Mouse (Mus musculus) forebrain, embryonic 16.5 days (tissue): Measurements from ENCODE around the gene 1700042G07Rik. TPM values are rescaled to one million over a fixed set of nuclear protein-coding genes. Genes with fewer than 3 reads are reported as not detected.

Experiments
- ATAC-seq: fragments of 200-750 bp; cut with Nextera tagmentation; 2 replicates; pipeline ENCODE4 v1.8.0; 2017; ENCODE audit warnings: mild to moderate bottlenecking, moderate library complexity
- H3K27ac ChIP-seq: fragments of 300-500 bp; sonication (generic); 2 replicates; pipeline ENCODE4 v1.5.1; 2014; ENCODE audit warnings: low read length, control low read depth
- H3K27me3 ChIP-seq: fragments of 300-500 bp; sonication (generic); replicated peaks from 2 replicates; pipeline ENCODE4 v1.6.1; 2014; ENCODE audit warnings: low read length; ENCODE audit not compliant: control insufficient read depth, insufficient read depth
- H3K36me3 ChIP-seq: fragments of 300-500 bp; sonication (generic); 2 replicates; pipeline ENCODE4 v1.6.1; 2014; ENCODE audit not compliant: control insufficient read depth, insufficient read depth
- H3K4me1 ChIP-seq: fragments of 300-500 bp; sonication (generic); replicated peaks from 2 replicates; pipeline ENCODE4 v1.6.1; 2014; ENCODE audit warnings: low read length; ENCODE audit not compliant: control insufficient read depth, insufficient read depth
- H3K4me2 ChIP-seq: fragments of 300-500 bp; sonication (generic); 2 replicates; pipeline ENCODE4 v1.6.1; 2014; ENCODE audit warnings: mild to moderate bottlenecking, low read length, control low read depth
- H3K4me3 ChIP-seq: fragments of 300-500 bp; sonication (generic); replicated peaks from 2 replicates; pipeline ENCODE4 v1.5.1; 2014; ENCODE audit warnings: mild to moderate bottlenecking, low read length, control low read depth
- H3K9ac ChIP-seq: fragments of 300-500 bp; sonication (generic); replicated peaks from 2 replicates; pipeline ENCODE4 v1.6.1; 2014; ENCODE audit warnings: low read depth, low read length, control low read depth
- H3K9me3 ChIP-seq: fragments of 300-500 bp; sonication (generic); 2 replicates; pipeline ENCODE4 v1.6.1; 2016; ENCODE audit warnings: low read length; ENCODE audit not compliant: control insufficient read depth
- WGBS: fragments of 180-500 bp; shearing (Covaris S2); extraction: QIAGEN DNeasy Blood & Tissue Kit; methylation state at CpG from one replicate; pipeline ENCODE4 v1.1.7; 2014; 5-methylcytosine and 5-hydroxymethylcytosine counted together
- polyA plus RNA-seq: library from polyadenylated mRNA; unstranded; fragments of >200 nt; fragmentation: Nextera tagmentation; extraction: Ambion mirVana; gene quantifications from 2 replicates; pipeline ENCODE4 v1.2.1, GENCODE M21; 2015

Gene 1700042G07Rik
- polyA plus RNA-seq, result not detected in 2 replicates

- H3K9ac ChIP-seq, result no peak within 1 kb of the TSS
- H3K36me3 ChIP-seq, result no peaks in the 10 kb centered on the region
- peaks cover 17% of the 10 kb centered on the region for H3K4me1 ChIP-seq
- H3K9me3 ChIP-seq, result no peaks in the 10 kb centered on the region
- ATAC-seq, result no peak
- no peak within 1 kb of the TSS for H3K4me3 ChIP-seq
- no peak within 1 kb of the TSS for H3K27ac ChIP-seq
- H3K27me3 ChIP-seq, result no peaks in the 10 kb centered on the region
- 78% methylated on average over 6 of the region's 6 CpGs for WGBS
- H3K4me2 ChIP-seq, result no peak within 1 kb of the TSS
Measured at GRCm38 (mm10) chr4:116173072-116173471, at the start of gene 1700042G07Rik, which contains the start of gene Gm49337. TSS of gene 1700042G07Rik (plus strand) at chr4:116173372. TSS of gene Gm49337 (plus strand) at chr4:116173384.

GRCm38 (mm10) chr4:116123602-116124519 lies 49.3 kb upstream of the 1700042G07Rik start, which contains the start of the genes Rad54l and Pomgnt1:
TSS of gene Rad54l (minus strand) at chr4:116123690.
TSS of gene Pomgnt1 (plus strand) at chr4:116123840.
- H3K4me3 ChIP-seq, result peak within 1 kb of the TSS; percentile 60
- H3K27ac ChIP-seq, result peak within 1 kb of the TSS; percentile 59
- no peaks in the 10 kb centered on the region for H3K9me3 ChIP-seq
- WGBS, result 1% methylated on average over 24 of the region's 24 CpGs
- H3K36me3 ChIP-seq, result no peaks in the 10 kb centered on the region
- no peaks in the 10 kb centered on the region for H3K27me3 ChIP-seq
- peaks cover 17% of the 10 kb centered on the region for H3K4me1 ChIP-seq
- ATAC-seq, result peak; percentile 99
- peak within 1 kb of the TSS; percentile 55 for H3K9ac ChIP-seq
- H3K4me2 ChIP-seq, result peak within 1 kb of the TSS; percentile 76

DNA sequence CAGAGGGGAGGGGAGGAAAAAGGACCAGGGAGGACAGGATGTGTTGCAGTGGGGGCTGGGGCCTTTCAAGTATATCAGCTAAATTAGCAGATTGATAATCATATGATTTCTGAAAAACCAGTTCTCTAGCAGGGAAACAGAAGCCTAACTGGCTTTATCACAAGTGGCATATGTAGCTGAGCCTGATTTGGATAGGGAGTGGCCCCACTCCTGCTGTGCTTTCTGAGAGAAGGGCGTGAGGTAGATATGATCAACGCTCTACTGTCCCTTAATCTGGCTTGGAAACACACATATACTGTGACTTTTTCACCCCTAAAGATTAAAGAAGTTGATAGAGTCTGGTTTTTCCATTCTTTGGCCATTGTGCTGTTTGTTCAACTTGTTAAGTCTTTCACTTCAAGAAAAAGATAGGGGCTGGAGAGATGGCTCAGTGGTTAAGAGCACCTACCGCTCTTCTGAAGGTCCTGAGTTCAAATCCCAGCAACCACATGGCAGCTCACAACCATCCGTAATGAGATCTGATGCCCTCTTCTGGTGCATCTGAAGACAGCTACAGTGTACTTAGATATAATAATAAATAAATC lies 47.3 kb upstream of the 1700042G07Rik start:
- Histone ChIP-seq H3K4me3 (no peak overlapping the region), H3K9me3 (no peaks in the 10 kb centered on the region), H3K4me2 (no peak overlapping the region), H3K36me3 (no peaks in the 10 kb centered on the region), H3K9ac (no peak overlapping the region), H3K27ac (no peak overlapping the region), H3K27me3 (no peaks in the 10 kb centered on the region), H3K4me1 (peaks cover 17% of the 10 kb centered on the region)
- no peak for ATAC-seq
- WGBS, result 96% methylated on average over 4 of the region's 4 CpGs

DNA sequence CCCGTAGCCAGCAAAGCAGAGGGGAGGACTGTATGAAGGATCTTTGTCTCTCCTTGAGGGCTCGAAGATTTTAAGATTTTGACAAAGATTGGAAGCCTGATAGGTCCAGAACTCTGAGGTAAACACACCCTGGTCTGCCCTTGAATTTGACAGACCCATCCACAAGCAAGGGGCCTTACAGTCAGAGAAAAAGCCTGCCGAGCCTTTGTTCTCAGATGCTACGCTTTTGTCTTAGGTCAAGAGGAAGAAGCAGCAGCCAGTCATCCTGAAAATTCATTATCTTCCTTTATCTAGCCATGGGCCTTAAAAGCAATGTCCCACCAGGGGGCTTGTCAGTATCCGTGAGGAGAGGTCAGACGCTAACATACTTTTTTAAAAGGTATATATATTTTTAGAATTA lies 45.2 kb upstream of the 1700042G07Rik start:
- Histone ChIP-seq H3K9me3 (no peaks in the 10 kb centered on the region), H3K9ac (no peak overlapping the region), H3K4me2 (no peak overlapping the region), H3K27ac (no peak overlapping the region), H3K4me3 (no peak overlapping the region), H3K27me3 (no peaks in the 10 kb centered on the region), H3K36me3 (no peaks in the 10 kb centered on the region), H3K4me1 (peaks cover 11% of the 10 kb centered on the region)
- ATAC-seq, result no peak
- WGBS, result 75% methylated on average over 6 of the region's 6 CpGs

- H3K36me3 ChIP-seq, result no peaks in the 10 kb centered on the region
- no peaks in the 10 kb centered on the region for H3K4me1 ChIP-seq
- H3K9me3 ChIP-seq, result no peaks in the 10 kb centered on the region
- H3K27me3 ChIP-seq, result no peaks in the 10 kb centered on the region
- H3K27ac ChIP-seq, result no peak overlapping the region
- 87% methylated on average over 4 of the region's 4 CpGs for WGBS
- no peak overlapping the region for H3K4me3 ChIP-seq
- H3K4me2 ChIP-seq, result no peak overlapping the region
- no peak for ATAC-seq
- no peak overlapping the region for H3K9ac ChIP-seq
Measured at GRCm38 (mm10) chr4:116133126-116133525, 40.0 kb upstream of the 1700042G07Rik start.

- Histone ChIP-seq H3K4me1 (no peaks in the 10 kb centered on the region), H3K9me3 (no peaks in the 10 kb centered on the region), H3K9ac (no peak overlapping the region), H3K27ac (no peak overlapping the region), H3K4me2 (no peak overlapping the region), H3K27me3 (no peaks in the 10 kb centered on the region), H3K36me3 (no peaks in the 10 kb centered on the region), H3K4me3 (no peak overlapping the region)
- peak; percentile 33; the same call in 1 of the 2 replicates for ATAC-seq
- WGBS, result 26% methylated on average over 2 of the region's 2 CpGs
Measured at GRCm38 (mm10) chr4:116134990-116135389, 38.2 kb upstream of the 1700042G07Rik start.

DNA sequence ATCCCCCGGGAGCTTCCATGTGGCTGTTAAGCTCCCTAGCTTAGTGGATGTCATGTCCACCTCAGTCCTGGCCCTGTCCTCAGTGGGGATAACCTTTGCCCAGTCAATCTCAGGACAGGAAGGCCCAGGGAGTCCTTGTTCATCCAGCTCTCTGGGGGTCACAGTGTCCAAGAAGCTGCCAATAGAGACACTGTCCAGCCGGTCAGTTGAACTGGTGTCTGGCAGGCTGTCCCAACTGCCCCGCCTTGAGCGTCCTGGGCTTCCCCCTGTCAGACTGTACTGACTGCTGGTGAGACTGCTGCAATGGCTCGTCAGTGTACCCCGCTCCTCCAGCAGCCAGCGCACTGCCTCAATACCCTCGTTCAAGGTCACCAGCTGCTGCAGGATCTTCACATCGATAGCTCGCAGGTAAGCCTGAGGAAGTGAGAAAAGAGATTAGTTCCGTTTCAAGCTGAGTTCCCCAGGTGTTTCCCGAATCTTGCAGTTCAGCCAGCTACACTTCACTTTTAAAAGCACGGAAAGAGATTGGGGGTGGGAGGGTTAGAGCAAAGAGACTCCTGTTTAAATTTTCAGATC lies 35.7 kb upstream of the 1700042G07Rik start:
- 56% methylated on average over 13 of the region's 13 CpGs for WGBS

GRCm38 (mm10) chr4:116140801-116141574 lies 32.2 kb upstream of the 1700042G07Rik start:
- Histone ChIP-seq H3K9me3 (no peaks in the 10 kb centered on the region), H3K9ac (no peak overlapping the region), H3K4me3 (no peak overlapping the region), H3K4me2 (no peak overlapping the region), H3K36me3 (no peaks in the 10 kb centered on the region), H3K4me1 (peaks cover 15% of the 10 kb centered on the region), H3K27ac (no peak overlapping the region), H3K27me3 (no peaks in the 10 kb centered on the region)
- 83% methylated on average over 7 of the region's 7 CpGs for WGBS
- ATAC-seq, result no peak

More for the DNA sequence above, 35.7 kb upstream of the 1700042G07Rik start:
- no peak for ATAC-seq
- H3K27me3 ChIP-seq, result no peaks in the 10 kb centered on the region
- no peak overlapping the region for H3K9ac ChIP-seq
- no peak overlapping the region for H3K27ac ChIP-seq
- H3K36me3 ChIP-seq, result no peaks in the 10 kb centered on the region
- no peak overlapping the region for H3K4me2 ChIP-seq
- no peak overlapping the region for H3K4me3 ChIP-seq
- no peaks in the 10 kb centered on the region for H3K9me3 ChIP-seq
- H3K4me1 ChIP-seq, result no peaks in the 10 kb centered on the region
